Mouse (Mus musculus) lung, postnatal 0 days (tissue): ENCODE results near the gene Abr.

Experiments used
- CTCF ChIP-seq: IDR thresholded peaks from 2 replicates; pipeline ENCODE4 v1.5.1; 2016; ENCODE audit warnings: antibody characterized with exemption, mild to moderate bottlenecking
- EP300 ChIP-seq: IDR thresholded peaks from 2 replicates; pipeline ENCODE4 v1.6.1; 2016; ENCODE audit warnings: antibody characterized with exemption, mild to moderate bottlenecking, control low read depth

DNA sequence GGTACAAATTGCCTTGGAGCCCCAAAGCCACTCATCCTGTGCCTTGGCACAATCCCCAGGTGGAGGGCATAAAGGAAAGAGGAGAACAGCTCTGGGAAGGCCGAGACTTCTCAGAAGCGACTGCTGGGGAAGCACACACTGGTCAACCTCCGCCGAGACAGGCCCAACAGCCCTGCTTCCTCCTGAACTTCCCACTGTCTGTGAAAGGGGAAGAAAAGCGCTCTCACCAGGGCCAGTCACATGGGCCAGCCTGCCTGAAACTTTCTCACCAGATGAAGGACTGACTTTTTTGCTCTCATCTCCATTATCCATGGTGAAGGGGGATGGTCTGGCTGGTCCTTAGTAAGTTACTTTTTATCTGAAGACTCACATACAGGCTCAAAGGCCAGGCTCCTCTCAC lies 139.9 kb downstream of the Abr start:
- TF ChIP-seq CTCF (no peak), EP300 (no peak)
